Mouse (Mus musculus) cerebellum, adult 18-20 months (tissue): ENCODE results near the gene Bmp3.
A peak's percentile ranks its signal among the peaks of the same experiment; 100 is the strongest.

Experiments used
- DNase-seq, 2 experiments: peaks; one replicate each; pipeline ENCODE4 v3.0.0; 2021

The Bmp3 gene

GRCm38 (mm10) chr5:98854264-98854626, at the start of gene Bmp3:
Gene Bmp3 (plus strand): TSS chr5:98854415.
- no peak for DNase-seq

GRCm38 (mm10) chr5:98804761-98805160, 49.5 kb upstream of the Bmp3 start:
- no peak for DNase-seq

- DNase-seq = no peak
These were observed 47.7 kb upstream of the Bmp3 start for GRCm38 (mm10) chr5:98806492-98806891.

GRCm38 (mm10) chr5:98807022-98807421, 47.2 kb upstream of the Bmp3 start:
- no peak for DNase-seq

GRCm38 (mm10) chr5:98807953-98808352, 46.3 kb upstream of the Bmp3 start:
- DNase-seq = no peak

GRCm38 (mm10) chr5:98812380-98812779, 41.8 kb upstream of the Bmp3 start:
- DNase-seq = no peak

GRCm38 (mm10) chr5:98815269-98815668, 38.9 kb upstream of the Bmp3 start:
- no peak for DNase-seq

GRCm38 (mm10) chr5:98833760-98834159, 20.5 kb upstream of the Bmp3 start:
- DNase-seq = no peak

- DNase-seq = no peak
These were observed 19.9 kb upstream of the Bmp3 start for GRCm38 (mm10) chr5:98834300-98834699.

GRCm38 (mm10) chr5:98842600-98843310, 11.5 kb upstream of the Bmp3 start:
- DNase-seq = no peak

GRCm38 (mm10) chr5:98844664-98845063, 9.6 kb upstream of the Bmp3 start:
- DNase-seq = no peak

- no peak for DNase-seq
These were observed 681 bp downstream of the Bmp3 start for GRCm38 (mm10) chr5:98854627-98855564.

- no peak for DNase-seq
These were observed 1.5 kb downstream of the Bmp3 start for GRCm38 (mm10) chr5:98855741-98856140.

GRCm38 (mm10) chr5:98856356-98856755, 2.1 kb downstream of the Bmp3 start:
- no peak for DNase-seq

- peak; percentile 6 to 17 for DNase-seq
These were observed 9.7 kb downstream of the Bmp3 start for GRCm38 (mm10) chr5:98863891-98864290.

- DNase-seq = no peak
These were observed 10.9 kb downstream of the Bmp3 start for GRCm38 (mm10) chr5:98865146-98865545.

GRCm38 (mm10) chr5:98876056-98876455, 21.8 kb downstream of the Bmp3 start:
- DNase-seq = no peak

GRCm38 (mm10) chr5:98878891-98879290, 24.7 kb downstream of the Bmp3 start:
- DNase-seq = peak in 1 of 2 experiments; percentile 21

- no peak for DNase-seq
These were observed 27.9 kb downstream of the Bmp3 start for GRCm38 (mm10) chr5:98882096-98882495.

- no peak for DNase-seq
These were observed 36.4 kb downstream of the Bmp3 start for GRCm38 (mm10) chr5:98890544-98891050.

- no peak for DNase-seq
These were observed 40.1 kb downstream of the Bmp3 start for GRCm38 (mm10) chr5:98894281-98894680.

GRCm38 (mm10) chr5:98897946-98898345, 43.7 kb downstream of the Bmp3 start:
- no peak for DNase-seq

- peak; percentile 39 to 43 for DNase-seq
These were observed 46.7 kb downstream of the Bmp3 start for GRCm38 (mm10) chr5:98900926-98901325.

GRCm38 (mm10) chr5:98902339-98902738, 48.1 kb downstream of the Bmp3 start:
- DNase-seq = no peak
